Mouse (Mus musculus): Measurements from ENCODE around the gene Fastk.

DNA sequence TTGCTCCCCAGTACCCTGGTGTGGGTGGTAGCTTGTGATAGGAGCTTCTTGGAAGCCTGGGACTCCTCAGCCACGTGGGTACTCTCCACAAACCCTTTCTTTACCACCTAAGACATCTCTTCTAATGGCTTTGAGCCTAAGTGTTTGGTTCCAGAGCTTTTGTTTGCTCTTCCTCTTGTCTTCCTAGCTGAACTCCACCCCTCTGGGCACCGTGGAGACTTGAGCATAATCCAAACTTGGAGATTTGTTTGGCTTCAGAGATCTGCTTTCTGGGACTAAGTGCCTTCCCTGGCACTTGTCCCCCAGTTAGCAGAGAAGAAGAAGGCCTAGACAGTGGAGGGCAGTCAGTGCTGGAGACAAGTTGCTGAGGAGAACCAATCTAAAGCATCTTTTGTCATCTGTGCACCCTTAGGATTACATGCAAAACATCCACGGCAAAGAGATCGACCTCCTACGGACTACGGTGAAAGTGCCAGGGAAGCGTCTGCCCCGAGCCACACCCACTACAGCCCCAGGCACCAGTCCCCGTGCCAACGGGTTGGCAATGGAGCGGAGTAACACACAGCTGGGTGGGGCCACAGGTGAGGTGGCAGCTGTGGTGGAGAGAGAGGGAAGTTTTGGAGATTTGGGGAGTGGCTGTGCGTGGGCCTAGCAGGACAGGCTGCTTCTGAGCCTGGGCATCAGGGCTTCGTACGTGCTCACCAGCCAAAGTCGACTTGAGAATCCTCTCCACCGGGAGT lies 47.6 kb upstream of the Fastk start:
- TF ChIP-seq CTCF (IDR thresholded peaks at IDR 0.05; ENCODE audit: extremely low read depth, insufficient read length, insufficient replicate concordance, low read depth, low read length) (no peak), POLR2A (IDR thresholded peaks at IDR 0.05; ENCODE audit: low read depth, low read length) (no peak)

Data from small intestine, adult 2 months (tissue).